In the genomic region with DNA sequence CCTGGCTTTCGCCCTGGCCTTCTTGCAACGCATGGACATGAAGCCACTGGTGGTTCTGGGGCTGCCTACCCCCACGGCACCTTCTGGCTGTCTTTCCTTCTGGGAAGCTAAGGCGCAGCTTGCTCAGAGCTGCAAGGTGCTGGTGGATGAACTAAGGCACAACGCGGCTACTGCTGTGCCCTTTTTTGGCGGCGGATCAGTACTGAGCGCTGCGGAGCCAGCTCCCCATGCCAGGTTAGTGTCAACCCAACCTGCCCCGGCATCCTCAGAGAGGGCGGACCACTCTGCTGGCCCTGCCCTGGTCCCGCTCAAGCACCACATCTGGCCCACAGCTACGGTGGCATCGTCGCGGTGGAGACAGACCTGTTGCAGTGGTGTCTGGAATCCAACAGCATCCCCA, we compare ENCODE assay signal across 1 mouse cellular context.
TF ChIP-seq lines count a peak whose summit lies in the region.

No protein-coding gene starts in this region.

TF ChIP-seq in MEL, 35 proteins besides CTCF, POLR2A, EP300 and RAD21:
- TF ChIP-seq SIN3A (IDR thresholded peaks at IDR 0.05; ENCODE audit: low read length) = no peak
- no peak for TF ChIP-seq JUND (IDR thresholded peaks at IDR 0.05; ENCODE audit: low read depth, low read length)
- TF ChIP-seq MYC (IDR thresholded peaks at IDR 0.05; ENCODE audit: low read depth, low read length) = no peak
- no peak for TF ChIP-seq NRF1 (IDR thresholded peaks at IDR 0.05; ENCODE audit: insufficient read depth, low read depth, low read length, poor library complexity, severe bottlenecking)
- TF ChIP-seq USF1 (IDR thresholded peaks at IDR 0.05; ENCODE audit: low read depth, low read length) = no peak
- TF ChIP-seq MYB (IDR thresholded peaks at IDR 0.05; ENCODE audit: low read depth, low read length) = no peak
- no peak for TF ChIP-seq ZNF384 (IDR thresholded peaks at IDR 0.05; ENCODE audit: low read depth, low read length)
- TF ChIP-seq GATA1 (IDR thresholded peaks at IDR 0.05; ENCODE audit: low read depth, low read length) = no peak
- TF ChIP-seq UBTF (IDR thresholded peaks at IDR 0.05; ENCODE audit: borderline replicate concordance, insufficient read depth, low read depth, low read length) = no peak
- no peak for TF ChIP-seq POLR2AphosphoS5 (IDR thresholded peaks at IDR 0.05; ENCODE audit: borderline replicate concordance, low read depth, low read length)
- no peak for TF ChIP-seq TCF12 (IDR thresholded peaks at IDR 0.05; ENCODE audit: low read depth, low read length)
- TF ChIP-seq CHD2 (IDR thresholded peaks at IDR 0.05; ENCODE audit: low read length) = no peak
- TF ChIP-seq MXI1 (IDR thresholded peaks at IDR 0.05; ENCODE audit: low read depth, low read length) = no peak
